Mouse (Mus musculus): Measurements from ENCODE around the gene Mtus2.

GRCm38 (mm10) chr5:148141662-148142061 is 184.5 kb downstream of the Mtus2 start:
- TF ChIP-seq CTCF (IDR thresholded peaks at IDR 0.05; ENCODE audit: extremely low read depth, insufficient read depth, low read length) (peak; percentile 20; the same call in 1 of the 2 replicates), POLR2A (IDR thresholded peaks at IDR 0.05; ENCODE audit: extremely low read depth, insufficient read depth, low read length) (no peak)

Data from cortical plate, adult 2 months (tissue).